Mouse (Mus musculus) CD4-positive, CD25-positive, alpha-beta regulatory T cell, adult 9 weeks (primary cell): ENCODE data around the gene Vmn1r80. TPM values are rescaled to one million over a fixed set of nuclear protein-coding genes. Genes with fewer than 3 reads are reported as not detected.

ENCODE experiments used
- polyA plus RNA-seq: library from polyadenylated mRNA; unstranded; fragments of 100-300 nt; shearing (Covaris generic); gene quantifications from one replicate; pipeline ENCODE4 v1.2.1, GENCODE M21; 2017

Vmn1r80 gene
- not detected for polyA plus RNA-seq

GRCm38 (mm10) chr7:12188986-12189385 is at the start of gene Vmn1r80:
Gene Vmn1r80 (plus strand): TSS chr7:12189286.

GRCm38 (mm10) chr7:12149957-12150356 is 39.1 kb upstream of the Vmn1r80 start, which contains the start of gene Vmn1r78:
Gene Vmn1r78 (plus strand): TSS chr7:12150257.

GRCm38 (mm10) chr7:12170979-12171378 is 18.1 kb upstream of the Vmn1r80 start, which contains the start of gene Vmn1r79:
Gene Vmn1r79 (plus strand): TSS chr7:12171279.

Other genes with a start within 250 kb of the Vmn1r80 start
- gene Vmn1r77, start 152.5 kb upstream of the Vmn1r80 start, polyA plus RNA-seq = not detected
- not detected for gene Vmn1r78, start 39.0 kb upstream of the Vmn1r80 start, polyA plus RNA-seq
- gene Vmn1r79, start 18.0 kb upstream of the Vmn1r80 start, polyA plus RNA-seq = not detected
- not detected for gene Vmn1r81, start 79.0 kb downstream of the Vmn1r80 start, polyA plus RNA-seq
- gene Vmn1r82, start 111.1 kb downstream of the Vmn1r80 start, polyA plus RNA-seq = not detected
- gene Vmn1r83, start 140.2 kb downstream of the Vmn1r80 start, polyA plus RNA-seq = not detected
- gene Vmn1r84, start 180.0 kb downstream of the Vmn1r80 start, polyA plus RNA-seq = not detected
- 4.2 TPM for gene Zfp551, start 233.5 kb downstream of the Vmn1r80 start, polyA plus RNA-seq